Mouse (Mus musculus) left cerebral cortex, postnatal 10 days (tissue): ENCODE data around the gene Btbd3. TPM values are rescaled to one million over a fixed set of nuclear protein-coding genes. Genes with fewer than 3 reads are reported as not detected.

ENCODE experiments used
- DNase-seq, 2 experiments: peaks; one replicate each; pipeline ENCODE4 v3.0.0; 2021 to 2022; ENCODE audit warnings: low spot score in 2 of 2, mixed read lengths in 1 of 2; ENCODE audit errors: extremely low spot score in 1 of 2
- intact Hi-C: fragments of 180-260 bp; cut with DNase I; formaldehyde crosslinking; loops from one replicate; pipeline ENCODE4 v1.15.1; 2025
- total RNA-seq, 2 experiments: library from RNA; stranded (reverse); gene quantifications; 2 replicates each; pipeline ENCODE4 v1.2.3; 2021

Btbd3 gene
- total RNA-seq, 2 experiments from 2014 or later: 76.2 to 82.9 TPM

DNA sequence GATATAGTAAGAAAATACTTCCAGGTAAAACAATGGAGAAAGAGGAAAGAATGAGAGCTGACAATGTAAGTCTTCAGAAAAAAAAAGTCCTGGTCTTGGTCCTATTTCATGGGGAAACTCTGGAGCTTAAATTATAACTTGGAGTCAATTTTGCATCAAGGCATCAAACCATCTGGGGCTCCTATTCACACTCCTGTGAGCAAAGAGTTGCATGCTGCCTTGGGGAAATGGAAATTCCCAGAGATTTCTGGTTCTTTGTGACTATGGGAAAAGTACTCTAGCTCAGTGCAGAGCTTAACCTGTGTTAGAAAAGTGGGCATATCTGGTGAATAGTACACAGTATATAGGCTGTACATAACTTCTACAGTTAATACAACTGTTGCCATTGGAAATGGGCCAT lies 356.0 kb downstream of the Btbd3 start:
- DNase-seq: no peak
- intact Hi-C loops: no loop called here

- peak in 1 of 2 experiments; percentile 13 for DNase-seq
- intact Hi-C loops: no loop called here
Measured at GRCm38 (mm10) chr2:138617501-138617900, 361.1 kb downstream of the Btbd3 start.
